Mouse (Mus musculus): ENCODE data around the gene Actbl2.

The Actbl2 gene

GRCm38 (mm10) chr13:111254713-111255112, at the start of gene Actbl2:
Gene Actbl2, plus strand, starts transcription at chr13:111255013.
- DNase-seq, result no peak

- peak; percentile 24 for DNase-seq
These were observed 44.0 kb upstream of the Actbl2 start for GRCm38 (mm10) chr13:111210649-111211378.

- DNase-seq, result no peak
These were observed 26.0 kb upstream of the Actbl2 start for GRCm38 (mm10) chr13:111228768-111229167.

- no peak for DNase-seq
These were observed 25.3 kb upstream of the Actbl2 start for GRCm38 (mm10) chr13:111229541-111229940.

GRCm38 (mm10) chr13:111232416-111232815, 22.4 kb upstream of the Actbl2 start:
- no peak for DNase-seq

- no peak for DNase-seq
These were observed 21.5 kb upstream of the Actbl2 start for GRCm38 (mm10) chr13:111233356-111233755.

GRCm38 (mm10) chr13:111234573-111234972, 20.2 kb upstream of the Actbl2 start:
- DNase-seq, result no peak

- no peak for DNase-seq
These were observed 19.1 kb upstream of the Actbl2 start for GRCm38 (mm10) chr13:111235719-111236166.

GRCm38 (mm10) chr13:111236461-111236864, 18.4 kb upstream of the Actbl2 start:
- DNase-seq, result no peak

GRCm38 (mm10) chr13:111237296-111237695, 17.5 kb upstream of the Actbl2 start:
- no peak for DNase-seq

- no peak for DNase-seq
These were observed 16.8 kb upstream of the Actbl2 start for GRCm38 (mm10) chr13:111237865-111238465.

GRCm38 (mm10) chr13:111251106-111251505, 3.7 kb upstream of the Actbl2 start:
- no peak for DNase-seq

- DNase-seq, result no peak
These were observed 3.0 kb upstream of the Actbl2 start for GRCm38 (mm10) chr13:111251795-111252194.

GRCm38 (mm10) chr13:111258016-111258415, 3.2 kb downstream of the Actbl2 start:
- no peak for DNase-seq

GRCm38 (mm10) chr13:111258424-111259092, 3.7 kb downstream of the Actbl2 start:
- no peak for DNase-seq

- DNase-seq, result no peak
These were observed 4.3 kb downstream of the Actbl2 start for GRCm38 (mm10) chr13:111259093-111259491.

- no peak for DNase-seq
These were observed 4.9 kb downstream of the Actbl2 start for GRCm38 (mm10) chr13:111259711-111260110.

- no peak for DNase-seq
These were observed 8.4 kb downstream of the Actbl2 start for GRCm38 (mm10) chr13:111263186-111263585.

- DNase-seq, result no peak
These were observed 8.9 kb downstream of the Actbl2 start for GRCm38 (mm10) chr13:111263758-111264157.

GRCm38 (mm10) chr13:111265231-111266000, 10.6 kb downstream of the Actbl2 start:
- no peak for DNase-seq

- no peak for DNase-seq
These were observed 12.0 kb downstream of the Actbl2 start for GRCm38 (mm10) chr13:111266855-111267254.

GRCm38 (mm10) chr13:111268992-111269391, 14.2 kb downstream of the Actbl2 start:
- no peak for DNase-seq

- DNase-seq, result no peak
These were observed 15.0 kb downstream of the Actbl2 start for GRCm38 (mm10) chr13:111269789-111270335.
